In genomic region chr11:34070596-34070995, GRCm38 (mm10) we compare ENCODE assay signal across 22 mouse cellular contexts. TPM values are rescaled to one million over a fixed set of nuclear protein-coding genes. Genes with fewer than 3 reads are reported as not detected.
"Had no signal": no experiment of that assay in that cellular context is flagged by ENCODE, and none has a peak within 500 bp of the region (broad histone marks: within the 10 kb centered on the region; RNA-seq: fewer than 3 reads in every experiment).

No protein-coding gene starts in this region.

- H3K27ac ChIP-seq: limb, embryonic 15.5 days; liver, embryonic 12.5 days; midbrain, embryonic 12.5 days; neural tube, embryonic 13.5 days had no signal

- H3K27me3 ChIP-seq: limb, embryonic 15.5 days; liver, embryonic 12.5 days had no signal

- H3K4me2 ChIP-seq: limb, embryonic 15.5 days; liver, embryonic 12.5 days; midbrain, embryonic 12.5 days; neural tube, embryonic 13.5 days had no signal

- H3K4me3 ChIP-seq: limb, embryonic 15.5 days; liver, embryonic 12.5 days; midbrain, embryonic 12.5 days; neural tube, embryonic 13.5 days had no signal

- H3K9ac ChIP-seq: limb, embryonic 15.5 days; liver, embryonic 12.5 days; midbrain, embryonic 12.5 days; neural tube, embryonic 13.5 days had no signal

- DNase-seq: kidney, adult 11 months; layer of hippocampus, adult 9-11 months; layer of hippocampus, postnatal 36 days; lung, postnatal 4 days; retina, postnatal 1 day; right cerebral cortex, postnatal 14 days; thymus, adult 18-20 months; thymus, postnatal 14 days had no signal

- ATAC-seq: liver, embryonic 12.5 days; midbrain, embryonic 16.5 days had no signal

- H3K9me3 ChIP-seq: limb, embryonic 15.5 days; liver, embryonic 12.5 days; midbrain, embryonic 12.5 days had no signal

- H3K36me3 ChIP-seq: limb, embryonic 15.5 days; liver, embryonic 12.5 days; midbrain, embryonic 12.5 days; neural tube, embryonic 13.5 days had no signal

- H3K4me1 ChIP-seq: limb, embryonic 15.5 days; neural tube, embryonic 13.5 days had no signal

RNA-seq across cellular contexts. Expression of gene 4930469K13Rik, which starts 27.8 kb away (rescaled TPM):
- total RNA-seq: layer of hippocampus, adult 18-20 months; layer of hippocampus, postnatal 36 days; left cerebral cortex, adult 8-10 months; left cerebral cortex, postnatal 25 days; megakaryocyte-erythroid progenitor cell, adult 5-6 weeks had no signal
- polyA plus RNA-seq: kidney, embryonic 14.5 days; liver, embryonic 12.5 days; liver, embryonic 16.5 days; lung, embryonic 16.5 days; midbrain, embryonic 12.5 days; midbrain, embryonic 16.5 days; small intestine, adult 2 months; stomach, embryonic 16.5 days had no signal
